Mouse (Mus musculus): ENCODE results near the gene Itpk1. TPM values are rescaled to one million over a fixed set of nuclear protein-coding genes. Genes with fewer than 3 reads are reported as not detected.

Itpk1 gene
- polyA plus RNA-seq, 1 experiment from 2014 or later, result 15.9 TPM

DNA sequence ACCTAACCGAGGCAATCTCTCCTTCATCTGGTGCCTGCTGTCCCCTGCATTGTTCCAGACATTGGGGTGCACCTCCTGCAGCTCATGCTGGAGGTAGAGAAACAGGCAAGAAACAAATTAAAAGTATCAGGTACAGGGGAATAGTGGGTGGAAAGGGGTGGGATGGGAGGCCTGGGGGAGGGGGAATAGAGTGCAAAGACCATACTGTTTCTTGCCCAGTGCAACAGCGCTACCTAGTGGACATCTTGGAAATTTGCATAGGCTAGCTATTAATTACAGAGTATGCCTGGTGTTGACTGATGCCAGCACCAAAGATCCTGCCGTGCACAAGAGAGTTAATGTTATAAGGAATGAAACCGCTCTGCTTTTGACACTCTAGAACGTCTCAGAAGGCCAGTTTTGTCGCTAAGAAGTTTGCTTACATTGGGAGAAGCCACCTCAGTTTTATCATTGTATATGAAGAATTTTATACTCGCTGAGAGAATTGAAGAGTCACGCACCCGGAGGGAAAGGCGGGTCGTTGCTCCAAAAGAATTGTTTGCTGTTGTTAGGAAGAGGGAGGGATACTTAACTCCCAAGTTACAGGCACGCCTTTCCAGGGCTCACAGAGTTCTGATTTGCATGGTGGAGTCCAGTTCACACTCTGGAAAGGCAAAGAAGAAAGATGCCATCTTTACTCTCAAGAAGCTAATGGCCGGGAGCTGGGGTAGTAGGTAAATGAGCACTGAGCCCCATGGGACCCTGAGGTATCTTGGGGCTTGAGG is 15.0 kb upstream of the Itpk1 start:
- H3K27ac ChIP-seq (ENCODE audit: low read length), result no peak overlapping the region
- ATAC-seq (ENCODE audit: insufficient number of reproducible peaks, insufficient read depth, low FRiP score, low read depth), result peak; percentile 14; the same call in 1 of the 2 replicates
- H3K4me2 ChIP-seq (replicated peaks; ENCODE audit: low read depth, low read length), result no peak overlapping the region; the same call in 1 of the 2 replicates
- 27% methylated on average over 13 of the region's 13 CpGs for WGBS
- no peaks in the 10 kb centered on the region for H3K9me3 ChIP-seq (ENCODE audit: control insufficient read depth, low read depth, low read length)
- no peak overlapping the region for H3K4me3 ChIP-seq (ENCODE audit: low read depth, low read length)
- H3K9ac ChIP-seq (replicated peaks; ENCODE audit: low read depth, low read length), result no peak overlapping the region
- no peaks in the 10 kb centered on the region for H3K36me3 ChIP-seq (ENCODE audit: control insufficient read depth, insufficient read depth, low read length)
- H3K4me1 ChIP-seq (ENCODE audit: control insufficient read depth, insufficient read depth, low read length), result no peaks in the 10 kb centered on the region
- H3K27me3 ChIP-seq (ENCODE audit: control insufficient read depth, insufficient read depth, low read length), result no peaks in the 10 kb centered on the region

DNA sequence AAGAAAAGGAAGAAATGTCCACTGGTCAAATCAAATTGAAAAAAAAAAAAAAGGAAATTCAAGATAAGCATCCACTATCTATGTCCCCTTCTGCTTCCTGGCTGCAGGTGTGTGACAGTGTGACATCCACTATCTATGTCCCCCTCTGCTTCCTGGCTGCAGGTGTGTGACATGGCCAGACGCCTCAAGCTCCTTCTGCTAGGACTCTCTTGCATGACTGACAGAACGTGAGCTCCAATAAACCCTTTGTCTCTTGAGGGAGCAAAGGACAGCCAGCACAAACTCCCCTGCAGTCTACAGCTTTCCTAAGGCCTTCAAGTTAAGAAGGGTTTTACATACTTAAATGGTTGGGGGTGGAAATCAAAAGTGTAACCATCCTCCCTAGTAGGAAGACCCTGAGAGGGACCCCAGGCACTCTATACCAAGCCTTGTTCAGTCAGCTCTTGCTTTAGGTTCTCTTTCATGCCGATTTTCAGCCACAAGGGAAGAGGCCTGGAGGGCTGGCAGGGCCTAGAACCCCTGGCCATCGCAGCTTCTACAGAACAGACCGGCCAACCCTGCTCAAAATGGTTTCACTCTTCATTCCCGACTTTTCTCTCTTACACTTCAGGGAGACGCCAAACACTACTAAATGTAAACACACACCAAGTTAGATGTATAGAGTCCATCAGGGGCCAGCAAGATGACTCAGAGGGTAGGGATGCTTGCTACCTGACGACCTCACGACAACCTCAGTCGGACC is 10.1 kb upstream of the Itpk1 start:
- no peak overlapping the region for H3K4me2 ChIP-seq (replicated peaks; ENCODE audit: low read depth, low read length)
- H3K27me3 ChIP-seq (ENCODE audit: control insufficient read depth, insufficient read depth, low read length), result no peaks in the 10 kb centered on the region
- H3K36me3 ChIP-seq (ENCODE audit: control insufficient read depth, insufficient read depth, low read length), result no peaks in the 10 kb centered on the region
- H3K9ac ChIP-seq (replicated peaks; ENCODE audit: low read depth, low read length), result no peak overlapping the region
- H3K9me3 ChIP-seq (ENCODE audit: control insufficient read depth, low read depth, low read length), result no peaks in the 10 kb centered on the region
- H3K4me1 ChIP-seq (ENCODE audit: control insufficient read depth, insufficient read depth, low read length), result no peaks in the 10 kb centered on the region
- no peak for ATAC-seq (ENCODE audit: insufficient number of reproducible peaks, insufficient read depth, low FRiP score, low read depth)
- no peak overlapping the region for H3K4me3 ChIP-seq (ENCODE audit: low read depth, low read length)
- WGBS, result 74% methylated on average over 10 of the region's 10 CpGs
- H3K27ac ChIP-seq (ENCODE audit: low read length), result no peak overlapping the region

DNA sequence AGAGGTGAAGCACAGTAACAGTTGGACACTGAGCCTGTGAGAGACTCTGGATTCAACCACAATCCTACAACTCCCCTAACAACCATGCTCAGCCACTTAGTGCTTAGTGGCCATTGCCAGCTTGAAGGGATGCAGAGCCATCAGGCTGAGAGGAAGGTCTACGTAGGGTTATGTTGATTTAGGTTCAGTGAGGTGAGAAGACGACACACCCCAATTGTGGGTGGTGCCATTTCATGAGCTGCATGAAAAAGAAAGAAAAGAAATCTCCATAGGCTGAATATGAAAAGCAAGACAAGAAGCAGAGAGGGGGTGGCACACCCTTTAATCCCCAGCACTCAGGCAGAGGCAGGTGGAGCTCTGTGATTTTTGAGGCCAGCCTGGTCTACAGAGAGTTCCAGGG is 9.4 kb upstream of the Itpk1 start:
- no peak overlapping the region for H3K4me2 ChIP-seq (replicated peaks; ENCODE audit: low read depth, low read length)
- WGBS, result 59% methylated on average over 2 of the region's 2 CpGs
- no peaks in the 10 kb centered on the region for H3K36me3 ChIP-seq (ENCODE audit: control insufficient read depth, insufficient read depth, low read length)
- no peaks in the 10 kb centered on the region for H3K4me1 ChIP-seq (ENCODE audit: control insufficient read depth, insufficient read depth, low read length)
- no peak overlapping the region for H3K9ac ChIP-seq (replicated peaks; ENCODE audit: low read depth, low read length)
- no peak for ATAC-seq (ENCODE audit: insufficient number of reproducible peaks, insufficient read depth, low FRiP score, low read depth)
- no peaks in the 10 kb centered on the region for H3K27me3 ChIP-seq (ENCODE audit: control insufficient read depth, insufficient read depth, low read length)
- no peaks in the 10 kb centered on the region for H3K9me3 ChIP-seq (ENCODE audit: control insufficient read depth, low read depth, low read length)
- H3K27ac ChIP-seq (ENCODE audit: low read length), result no peak overlapping the region
- H3K4me3 ChIP-seq (ENCODE audit: low read depth, low read length), result no peak overlapping the region

DNA sequence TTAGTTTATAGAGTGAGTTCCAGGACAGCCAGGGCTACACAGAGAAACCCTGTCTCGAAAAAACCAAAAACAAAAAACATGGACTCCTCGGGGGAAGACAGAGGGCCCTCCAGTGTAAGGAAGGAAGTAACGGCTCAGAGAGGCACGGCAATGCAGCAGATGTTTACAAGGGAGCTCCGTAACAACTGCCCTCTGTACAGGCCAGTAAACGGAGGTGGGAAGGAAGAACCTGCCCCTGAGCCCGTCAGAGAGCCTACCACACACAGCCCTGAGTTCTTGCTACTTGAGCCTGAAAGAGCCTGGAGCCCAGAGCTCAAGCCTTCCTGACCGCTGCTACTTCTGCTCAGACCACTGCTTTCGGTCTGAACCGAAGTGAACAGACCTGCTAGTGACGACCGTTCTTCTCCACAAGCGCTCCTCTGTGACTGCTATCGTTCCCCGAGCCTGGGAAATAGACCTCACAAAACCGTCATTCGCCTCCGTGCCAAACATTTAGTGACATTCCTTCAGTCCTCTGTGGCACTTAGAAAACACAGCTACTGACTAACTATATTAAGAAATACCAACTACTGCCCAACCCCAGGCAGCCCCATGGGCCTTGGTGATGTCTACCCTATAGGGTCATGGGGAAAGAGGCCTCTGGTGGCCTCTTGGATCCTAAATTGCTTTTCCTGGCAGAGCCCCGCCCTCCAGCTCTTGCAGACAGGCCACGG is 8.6 kb upstream of the Itpk1 start:
- H3K27ac ChIP-seq (ENCODE audit: low read length), result no peak overlapping the region
- no peaks in the 10 kb centered on the region for H3K4me1 ChIP-seq (ENCODE audit: control insufficient read depth, insufficient read depth, low read length)
- H3K4me3 ChIP-seq (ENCODE audit: low read depth, low read length), result no peak overlapping the region
- H3K27me3 ChIP-seq (ENCODE audit: control insufficient read depth, insufficient read depth, low read length), result no peaks in the 10 kb centered on the region
- no peak overlapping the region for H3K9ac ChIP-seq (replicated peaks; ENCODE audit: low read depth, low read length)
- no peaks in the 10 kb centered on the region for H3K9me3 ChIP-seq (ENCODE audit: control insufficient read depth, low read depth, low read length)
- no peaks in the 10 kb centered on the region for H3K36me3 ChIP-seq (ENCODE audit: control insufficient read depth, insufficient read depth, low read length)
- no peak overlapping the region for H3K4me2 ChIP-seq (replicated peaks; ENCODE audit: low read depth, low read length)
- no peak for ATAC-seq (ENCODE audit: insufficient number of reproducible peaks, insufficient read depth, low FRiP score, low read depth)
- 62% methylated on average over 20 of the region's 20 CpGs for WGBS

DNA sequence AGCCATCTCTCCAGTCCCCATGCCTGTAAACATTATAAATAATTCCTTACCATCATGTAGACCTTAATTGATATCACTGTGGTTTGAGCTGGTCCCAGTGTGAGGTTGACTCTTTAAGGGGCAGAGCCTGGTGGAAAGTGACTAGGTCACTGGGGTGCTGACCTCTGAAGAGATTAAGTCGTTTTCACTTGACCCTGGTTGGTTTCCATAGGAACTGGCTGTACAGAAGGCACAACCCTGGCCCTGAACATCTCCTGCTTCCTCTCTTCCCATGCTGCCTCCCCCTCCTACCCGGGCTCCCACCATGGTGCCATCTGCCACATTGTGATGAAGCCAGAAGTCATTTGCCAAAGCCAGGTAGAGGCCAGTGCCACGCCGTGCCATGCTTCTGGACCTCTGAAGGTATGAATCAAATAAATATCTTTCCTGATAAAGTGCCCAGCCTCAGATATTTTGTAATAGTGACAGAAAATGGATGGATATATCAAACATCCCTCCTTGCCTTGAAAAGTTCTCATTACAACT is 6.2 kb upstream of the Itpk1 start:
- no peaks in the 10 kb centered on the region for H3K27me3 ChIP-seq (ENCODE audit: control insufficient read depth, insufficient read depth, low read length)
- 57% methylated on average over 4 of the region's 4 CpGs for WGBS
- no peak overlapping the region for H3K27ac ChIP-seq (ENCODE audit: low read length)
- H3K4me1 ChIP-seq (ENCODE audit: control insufficient read depth, insufficient read depth, low read length), result 0 out of 2 replicates have a peak, but pooled peaks cover 2% of the 10 kb centered on the region
- H3K4me2 ChIP-seq (replicated peaks; ENCODE audit: low read depth, low read length), result no peak overlapping the region
- no peaks in the 10 kb centered on the region for H3K36me3 ChIP-seq (ENCODE audit: control insufficient read depth, insufficient read depth, low read length)
- no peak for ATAC-seq (ENCODE audit: insufficient number of reproducible peaks, insufficient read depth, low FRiP score, low read depth)
- H3K9ac ChIP-seq (replicated peaks; ENCODE audit: low read depth, low read length), result no peak overlapping the region
- no peak overlapping the region for H3K4me3 ChIP-seq (ENCODE audit: low read depth, low read length)
- no peaks in the 10 kb centered on the region for H3K9me3 ChIP-seq (ENCODE audit: control insufficient read depth, low read depth, low read length)

DNA sequence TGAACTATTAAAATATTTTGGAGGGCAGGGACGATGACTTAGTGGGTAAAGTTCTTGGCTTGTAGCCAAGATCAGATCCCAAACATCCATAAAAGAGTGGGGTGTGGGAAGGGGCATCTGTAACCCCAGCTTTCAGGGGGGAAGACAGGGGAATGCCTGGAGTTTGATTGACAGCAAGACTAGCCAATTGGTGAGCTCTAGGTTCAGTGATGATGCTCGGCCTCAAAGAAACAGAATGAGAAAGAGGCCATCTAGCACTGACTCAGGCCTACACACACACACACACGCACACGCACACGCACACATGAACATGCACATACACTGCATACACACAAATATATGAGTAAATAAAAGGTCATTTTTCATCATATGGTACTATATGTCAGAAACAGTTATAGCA is 5.2 kb upstream of the Itpk1 start:
- Histone ChIP-seq H3K27me3 (ENCODE audit: control insufficient read depth, insufficient read depth, low read length) (no peaks in the 10 kb centered on the region), H3K9me3 (ENCODE audit: control insufficient read depth, low read depth, low read length) (no peaks in the 10 kb centered on the region), H3K36me3 (ENCODE audit: control insufficient read depth, insufficient read depth, low read length) (no peaks in the 10 kb centered on the region), H3K27ac (ENCODE audit: low read length) (no peak overlapping the region), H3K9ac (replicated peaks; ENCODE audit: low read depth, low read length) (no peak overlapping the region), H3K4me3 (ENCODE audit: low read depth, low read length) (no peak overlapping the region), H3K4me2 (replicated peaks; ENCODE audit: low read depth, low read length) (no peak overlapping the region), H3K4me1 (ENCODE audit: control insufficient read depth, insufficient read depth, low read length) (peaks cover 4% of the 10 kb centered on the region; the same call in 1 of the 2 replicates)
- WGBS, result 82% methylated on average over 5 of the region's 5 CpGs
- ATAC-seq (ENCODE audit: insufficient number of reproducible peaks, insufficient read depth, low FRiP score, low read depth), result no peak

DNA sequence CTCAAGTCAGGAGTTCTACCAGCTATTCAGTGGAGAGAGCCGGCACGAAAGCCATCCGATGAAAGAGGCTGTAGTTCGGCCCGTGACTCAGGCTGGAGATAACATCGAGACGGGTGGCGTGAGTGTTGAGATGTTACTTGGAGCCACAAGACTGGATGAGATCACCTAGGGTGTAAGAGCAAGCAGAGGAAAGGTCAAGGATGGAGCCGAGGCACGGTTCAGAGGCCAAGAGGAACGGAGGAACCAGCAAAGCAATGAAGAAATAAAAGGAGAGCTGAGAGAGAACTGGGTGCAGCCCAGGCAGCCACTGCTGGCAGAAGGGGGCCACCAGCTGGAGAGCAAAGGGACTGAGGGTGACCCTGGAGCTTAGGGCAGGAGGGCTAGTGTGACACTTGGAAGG is 3.5 kb upstream of the Itpk1 start:
- Histone ChIP-seq H3K4me3 (ENCODE audit: low read depth, low read length) (no peak overlapping the region), H3K9ac (replicated peaks; ENCODE audit: low read depth, low read length) (no peak overlapping the region), H3K27me3 (ENCODE audit: control insufficient read depth, insufficient read depth, low read length) (no peaks in the 10 kb centered on the region), H3K9me3 (ENCODE audit: control insufficient read depth, low read depth, low read length) (no peaks in the 10 kb centered on the region), H3K27ac (ENCODE audit: low read length) (no peak overlapping the region), H3K4me2 (replicated peaks; ENCODE audit: low read depth, low read length) (no peak overlapping the region), H3K36me3 (ENCODE audit: control insufficient read depth, insufficient read depth, low read length) (no peaks in the 10 kb centered on the region), H3K4me1 (ENCODE audit: control insufficient read depth, insufficient read depth, low read length) (peaks cover 13% of the 10 kb centered on the region)
- ATAC-seq (ENCODE audit: insufficient number of reproducible peaks, insufficient read depth, low FRiP score, low read depth), result no peak
- 76% methylated on average over 11 of the region's 11 CpGs for WGBS

DNA sequence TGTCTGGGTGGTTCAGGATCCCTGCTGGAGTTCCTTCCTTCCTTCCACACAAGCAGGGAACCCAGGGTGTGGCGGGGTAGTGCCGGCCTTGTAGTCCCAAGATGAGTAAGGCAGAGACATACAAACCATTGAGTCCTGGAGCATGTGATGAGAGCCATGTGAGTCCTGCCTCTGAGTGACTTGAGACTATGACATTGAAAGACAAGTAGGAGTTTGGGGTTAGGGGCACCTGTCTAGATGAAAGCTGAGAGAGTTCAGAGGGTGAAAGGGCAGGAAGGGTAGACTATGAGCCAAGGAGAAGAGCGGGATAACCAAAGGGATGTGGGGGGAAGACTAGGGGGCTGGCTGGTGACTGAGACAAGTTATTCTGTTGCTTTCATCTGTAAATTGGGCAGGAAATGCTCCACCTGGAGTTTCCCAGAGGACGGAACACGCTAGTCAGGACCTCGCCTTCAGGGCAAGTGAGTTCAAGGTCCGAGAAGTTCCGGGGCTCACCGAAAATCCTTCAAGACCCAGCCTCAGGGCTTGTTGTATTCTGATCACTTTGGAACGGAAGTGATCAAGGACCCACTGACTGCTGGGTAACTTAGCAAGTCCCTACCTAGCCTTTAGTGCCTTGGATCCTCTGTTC is 2.2 kb upstream of the Itpk1 start:
- no peak overlapping the region for H3K4me3 ChIP-seq (ENCODE audit: low read depth, low read length)
- ATAC-seq (ENCODE audit: insufficient number of reproducible peaks, insufficient read depth, low FRiP score, low read depth), result no peak
- no peak overlapping the region for H3K4me2 ChIP-seq (replicated peaks; ENCODE audit: low read depth, low read length)
- WGBS, result 90% methylated on average over 10 of the region's 10 CpGs
- peaks cover 20% of the 10 kb centered on the region for H3K4me1 ChIP-seq (ENCODE audit: control insufficient read depth, insufficient read depth, low read length)
- no peak overlapping the region for H3K9ac ChIP-seq (replicated peaks; ENCODE audit: low read depth, low read length)
- H3K9me3 ChIP-seq (ENCODE audit: control insufficient read depth, low read depth, low read length), result no peaks in the 10 kb centered on the region
- H3K27ac ChIP-seq (ENCODE audit: low read length), result no peak overlapping the region
- no peaks in the 10 kb centered on the region for H3K27me3 ChIP-seq (ENCODE audit: control insufficient read depth, insufficient read depth, low read length)
- H3K36me3 ChIP-seq (ENCODE audit: control insufficient read depth, insufficient read depth, low read length), result no peaks in the 10 kb centered on the region

Data from stomach, embryonic 14.5 days (tissue).